Mouse (Mus musculus) liver, adult 10 weeks (tissue): ENCODE data around the gene Nadsyn1. TPM values are rescaled to one million over a fixed set of nuclear protein-coding genes. Genes with fewer than 3 reads are reported as not detected.

Experiments
- polyA plus RNA-seq: library from polyadenylated mRNA; stranded (reverse); fragments of 350-450 nt; fragmentation: Illumina TruSeq; extraction: RNeasy Lipid Tissue Mini Kit (QIAGEN cat#74804); gene quantifications from one replicate; pipeline ENCODE4 v1.2.3, GENCODE M21; 2014; ENCODE audit warnings: low read depth, low replicate concordance

The Nadsyn1 gene
- 14.1 TPM for polyA plus RNA-seq

DNA sequence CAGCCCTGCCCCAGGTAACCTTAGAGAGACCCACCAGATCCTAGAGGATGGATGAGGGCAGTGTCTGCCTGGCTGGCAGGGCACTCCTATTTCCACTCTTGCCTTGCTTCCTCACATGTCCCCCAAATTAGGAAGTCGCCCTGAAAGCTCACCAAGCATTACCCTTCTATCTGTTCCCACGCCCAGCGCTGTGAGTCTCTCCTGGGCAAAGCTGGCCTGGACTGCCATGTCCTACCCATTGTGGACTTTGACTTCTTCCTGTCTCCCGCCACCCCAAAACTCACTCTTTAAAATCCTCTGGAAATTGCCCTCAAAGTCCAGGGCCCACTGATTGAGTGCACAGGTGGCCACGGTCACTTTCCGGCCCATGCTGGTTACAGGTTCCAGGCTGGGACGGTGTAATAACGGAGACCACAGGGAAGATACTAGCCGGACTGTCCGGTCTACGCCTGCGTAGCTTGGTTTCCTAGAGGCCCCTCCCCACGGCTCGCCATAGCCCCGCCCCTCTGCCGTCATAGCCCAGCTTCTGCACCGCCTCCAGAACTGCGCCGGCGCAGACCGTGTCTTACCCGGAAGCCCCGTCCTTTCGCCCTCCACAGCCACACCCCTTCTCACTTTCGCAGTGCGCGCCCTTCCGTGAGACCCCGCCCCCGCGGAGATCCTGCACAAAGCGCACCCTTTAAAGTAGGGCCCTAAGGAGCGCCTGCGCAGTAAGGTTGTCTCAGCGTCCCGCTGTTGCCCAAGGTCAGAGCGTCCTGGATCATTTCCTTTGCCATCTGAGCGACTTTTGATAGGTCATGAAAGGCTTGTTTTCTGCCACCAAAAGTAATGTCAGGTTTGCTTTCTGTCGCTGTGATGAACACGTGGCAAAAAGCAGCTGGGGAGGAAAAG lies at the start of gene Nadsyn1, which contains the start of gene Dhcr7:
Nadsyn1 (minus strand) TSS at position 475 of the 891 bp plus-strand sequence.
Dhcr7 (plus strand) TSS at position 771 of the 891 bp plus-strand sequence.

DNA sequence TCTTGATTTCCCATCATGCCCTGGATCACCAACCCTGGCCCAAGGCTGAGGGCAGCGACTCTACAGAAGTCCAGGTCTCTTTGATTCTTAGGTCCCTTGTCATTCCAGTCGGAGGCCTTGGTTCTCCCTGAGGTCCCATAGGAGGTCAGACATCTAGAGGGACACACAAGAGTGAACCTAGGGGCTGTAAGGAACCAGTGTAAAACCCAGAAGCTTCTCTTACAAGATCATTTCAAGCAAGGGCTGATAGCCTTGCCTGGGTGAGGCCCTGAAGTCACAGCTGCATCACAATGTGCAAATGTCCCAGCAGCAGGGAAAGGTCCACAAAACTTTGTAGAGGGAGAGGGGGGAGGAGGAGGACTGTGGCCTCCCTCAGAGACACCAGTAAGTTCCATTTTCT lies 43.9 kb upstream of the Nadsyn1 start, which contains the start of gene Gm498:
Gm498 (plus strand) TSS at position 301 of the 400 bp plus-strand sequence.

DNA sequence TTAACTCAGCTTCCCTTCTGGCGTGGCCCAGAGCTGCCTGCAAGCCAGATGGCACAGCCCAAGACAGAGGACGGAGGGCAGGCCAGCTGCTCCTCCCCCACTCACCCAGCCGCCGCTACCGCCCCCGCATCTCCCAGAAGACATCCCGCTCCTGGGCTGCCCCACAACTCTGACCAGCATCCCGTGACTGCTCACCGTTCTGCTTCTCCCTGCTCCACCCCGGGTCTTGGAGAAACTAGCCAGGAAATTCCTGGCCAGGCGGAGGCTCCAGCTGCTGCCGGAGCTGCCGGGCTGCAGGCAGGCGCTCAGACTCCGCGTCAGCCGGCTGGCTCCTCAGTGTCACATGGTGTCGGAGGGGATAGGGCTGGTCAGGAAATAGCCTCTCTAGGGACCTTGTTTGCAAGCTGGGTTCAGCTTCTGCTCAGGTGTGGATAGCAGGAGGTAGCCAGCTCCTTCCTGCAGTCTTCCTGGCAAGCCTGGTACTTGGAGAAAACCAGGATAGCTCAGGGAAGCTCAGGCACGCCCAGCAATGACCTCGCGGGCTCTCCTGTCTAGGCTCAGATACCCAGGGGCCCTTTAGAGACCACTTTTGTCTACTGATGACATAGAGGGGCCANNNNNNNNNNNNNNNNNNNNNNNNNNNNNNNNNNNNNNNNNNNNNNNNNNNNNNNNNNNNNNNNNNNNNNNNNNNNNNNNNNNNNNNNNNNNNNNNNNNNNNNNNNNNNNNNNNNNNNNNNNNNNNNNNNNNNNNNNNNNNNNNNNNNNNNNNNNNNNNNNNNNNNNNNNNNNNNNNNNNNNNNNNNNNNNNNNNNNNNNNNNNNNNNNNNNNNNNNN lies 38.4 kb downstream of the Nadsyn1 start, which contains the start of gene Mrgpre:
Mrgpre (minus strand) TSS at position 505 of the 834 bp plus-strand sequence.

DNA sequence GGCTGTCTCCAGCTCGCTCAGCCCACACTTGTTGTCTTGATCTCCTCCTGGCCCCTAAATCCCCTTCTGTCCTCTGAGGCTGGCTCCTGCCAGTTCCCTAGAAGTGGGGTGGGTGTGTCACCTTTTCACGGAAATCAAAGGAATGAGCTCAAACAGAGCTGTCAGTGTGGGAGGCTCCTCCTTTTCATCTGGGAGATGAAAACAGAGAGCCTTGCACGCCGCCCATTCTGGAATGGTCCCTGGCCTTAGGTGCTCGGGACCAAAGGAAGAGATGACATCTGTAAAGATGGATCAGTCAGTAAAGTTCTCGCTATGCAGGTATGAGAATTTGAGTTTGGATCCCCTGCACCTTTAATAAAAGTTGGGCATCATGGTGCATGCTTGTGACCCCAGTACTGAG lies 55.8 kb downstream of the Nadsyn1 start, which contains the start of gene Mrgprg:
Mrgprg (minus strand) TSS at position 101 of the 400 bp plus-strand sequence.

DNA sequence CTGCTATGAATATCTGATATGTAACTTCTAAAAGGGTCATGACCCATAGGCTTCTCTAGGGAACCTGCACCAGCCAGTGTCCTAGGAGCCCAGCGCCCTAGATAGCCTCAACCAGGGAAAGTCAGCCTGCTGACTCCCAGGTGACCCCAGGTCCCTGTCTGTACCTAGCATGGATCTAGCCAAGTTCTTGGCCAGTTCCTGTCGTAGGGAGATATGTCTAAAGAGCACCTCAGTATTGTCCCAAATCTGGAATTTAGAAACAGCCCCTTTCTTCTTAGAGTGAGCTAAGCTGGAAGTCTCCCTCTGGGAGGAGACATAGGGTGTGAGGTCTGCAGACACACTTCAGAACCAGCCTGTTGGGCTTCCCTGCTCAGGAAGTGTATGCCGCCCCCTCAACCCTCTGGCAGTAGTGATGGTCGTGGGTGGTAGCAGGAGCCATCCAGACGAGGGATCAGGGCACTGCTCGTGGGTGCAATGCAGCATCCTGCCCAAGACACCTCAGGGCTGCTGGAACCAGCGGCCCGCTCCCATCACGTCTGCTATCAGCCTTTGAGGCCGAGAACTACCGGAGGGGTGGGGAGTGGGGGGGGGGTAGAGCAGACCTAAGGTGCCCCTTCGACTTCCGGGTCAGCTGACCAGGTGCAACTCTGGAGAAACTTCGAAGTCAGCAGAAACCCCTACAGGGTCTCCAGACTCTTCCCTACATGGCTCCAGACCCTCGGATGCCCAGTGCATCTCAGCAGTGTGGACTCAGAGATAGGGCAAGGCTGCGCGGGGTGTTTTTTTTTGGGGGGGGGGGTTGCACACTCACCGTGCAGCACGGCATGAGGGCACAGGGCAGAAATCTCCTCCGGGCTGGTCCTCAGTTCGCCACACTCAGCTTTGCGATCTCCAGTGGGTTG lies 66.3 kb downstream of the Nadsyn1 start, which contains the start of gene Osbpl5:
Osbpl5 (minus strand) TSS at position 861 of the 902 bp plus-strand sequence.

Other genes with a start within 250 kb of the Nadsyn1 start
- gene Cars, start 222.8 kb downstream of the Nadsyn1 start, polyA plus RNA-seq: 14.8 TPM
- gene Tnfrsf26, start 194.1 kb downstream of the Nadsyn1 start, polyA plus RNA-seq: 0.93 TPM
- 1.2 TPM for gene Tnfrsf22, start 173.2 kb downstream of the Nadsyn1 start, polyA plus RNA-seq
- 0.45 TPM for gene Tnfrsf23, start 137.0 kb downstream of the Nadsyn1 start, polyA plus RNA-seq
- gene Osbpl5, start 65.9 kb downstream of the Nadsyn1 start, polyA plus RNA-seq: 0.26 TPM
- not detected for gene Mrgprg, start 55.9 kb downstream of the Nadsyn1 start, polyA plus RNA-seq
- gene Mrgpre, start 38.3 kb downstream of the Nadsyn1 start, polyA plus RNA-seq: 0.21 TPM
- 30.8 TPM for gene Dhcr7, start 296 bp upstream of the Nadsyn1 start, polyA plus RNA-seq
- not detected for gene Gm498, start 44.0 kb upstream of the Nadsyn1 start, polyA plus RNA-seq
- 3.5 TPM for gene Shank2, start 179.1 kb upstream of the Nadsyn1 start, polyA plus RNA-seq